Mouse (Mus musculus) liver (tissue): ENCODE results near the gene E030025P04Rik.

Experiments
- DNase-seq: peaks from one replicate; pipeline ENCODE4 v3.0.0-alpha.2; 2020; ENCODE audit warnings: mixed read lengths

The E030025P04Rik gene

DNA sequence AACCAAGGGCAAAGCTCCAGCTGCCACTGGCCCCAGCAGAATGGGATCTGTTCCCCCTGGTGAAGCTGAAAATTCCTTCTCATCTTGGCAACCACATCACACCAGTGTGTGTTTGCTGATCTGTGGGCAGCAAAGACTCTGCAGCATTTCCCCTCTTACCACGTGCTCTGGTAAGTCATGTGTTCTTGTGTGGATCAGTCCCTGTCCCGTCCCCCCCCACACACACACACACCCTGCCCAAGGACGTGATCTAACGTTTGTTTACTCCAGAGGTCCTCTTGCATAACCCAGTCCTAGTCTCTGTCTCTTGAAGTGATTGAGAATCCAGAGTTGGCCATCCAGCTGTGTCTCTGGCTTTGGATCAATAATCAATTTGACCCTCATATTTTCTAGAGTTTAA is at the start of gene E030025P04Rik:
TSS of gene E030025P04Rik (minus strand) at position 134 of the 400 bp plus-strand sequence.
- no peak for DNase-seq

DNA sequence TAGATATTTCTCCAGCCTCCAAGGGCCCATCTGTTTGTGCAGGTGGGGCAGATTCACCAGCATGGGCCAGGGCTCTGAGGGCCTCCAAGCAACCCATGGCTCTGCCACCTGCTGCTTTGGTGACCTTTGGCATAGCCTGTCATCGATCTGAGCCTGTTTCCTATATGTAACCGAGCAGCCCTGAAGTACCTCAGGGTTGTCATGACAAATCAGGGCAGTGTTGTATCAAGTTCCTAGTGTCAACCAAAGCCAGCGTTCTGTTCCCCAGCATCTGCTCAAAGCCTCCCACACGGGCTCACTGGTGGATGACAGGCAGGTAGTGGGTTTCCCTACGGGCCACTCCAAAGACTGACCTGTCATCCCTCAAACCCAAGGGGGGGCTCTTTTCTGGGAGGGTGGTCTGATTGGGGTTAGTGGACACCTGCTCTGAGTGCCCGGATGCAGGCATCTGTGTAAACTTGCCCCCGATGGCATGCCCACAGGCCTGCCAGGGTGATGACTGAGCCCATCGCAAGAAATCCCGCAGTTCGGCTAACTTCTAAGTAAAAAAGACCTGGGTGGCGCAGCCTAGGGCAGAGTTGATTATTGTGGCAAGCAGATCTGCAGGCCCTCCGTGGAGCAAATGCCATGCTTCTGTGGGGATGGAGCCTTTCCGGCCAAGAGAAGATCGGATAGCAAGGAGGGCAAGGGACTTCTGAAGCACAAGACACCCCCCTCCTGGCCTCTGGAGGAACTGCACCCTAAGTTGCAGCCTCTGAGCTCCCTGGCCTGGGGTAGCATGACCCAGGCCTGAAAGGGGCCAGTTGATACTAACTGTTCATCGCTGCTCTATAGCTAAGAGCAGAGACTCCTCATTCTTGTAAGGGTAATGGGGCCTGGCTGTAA is 48.7 kb upstream of the E030025P04Rik start:
- DNase-seq = peak; percentile 68

DNA sequence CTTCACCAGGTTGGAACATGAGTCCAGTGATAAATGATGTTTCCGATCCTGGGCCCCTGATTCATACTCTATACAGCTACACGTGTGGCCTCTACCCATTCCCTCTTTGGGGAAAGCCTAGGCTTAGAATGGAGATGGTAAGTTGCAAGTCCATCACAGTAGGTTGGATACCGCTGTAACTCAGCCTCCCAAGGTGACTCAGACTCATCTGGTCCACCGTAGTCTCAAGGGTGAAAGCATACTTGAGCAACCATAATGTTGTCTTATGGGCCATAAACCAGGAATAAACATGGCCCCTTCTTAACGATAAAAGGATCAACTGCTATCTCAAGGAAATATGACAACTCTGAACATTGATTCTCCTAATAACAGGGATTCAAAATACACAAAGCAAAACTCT is 44.1 kb upstream of the E030025P04Rik start:
- no peak for DNase-seq

DNA sequence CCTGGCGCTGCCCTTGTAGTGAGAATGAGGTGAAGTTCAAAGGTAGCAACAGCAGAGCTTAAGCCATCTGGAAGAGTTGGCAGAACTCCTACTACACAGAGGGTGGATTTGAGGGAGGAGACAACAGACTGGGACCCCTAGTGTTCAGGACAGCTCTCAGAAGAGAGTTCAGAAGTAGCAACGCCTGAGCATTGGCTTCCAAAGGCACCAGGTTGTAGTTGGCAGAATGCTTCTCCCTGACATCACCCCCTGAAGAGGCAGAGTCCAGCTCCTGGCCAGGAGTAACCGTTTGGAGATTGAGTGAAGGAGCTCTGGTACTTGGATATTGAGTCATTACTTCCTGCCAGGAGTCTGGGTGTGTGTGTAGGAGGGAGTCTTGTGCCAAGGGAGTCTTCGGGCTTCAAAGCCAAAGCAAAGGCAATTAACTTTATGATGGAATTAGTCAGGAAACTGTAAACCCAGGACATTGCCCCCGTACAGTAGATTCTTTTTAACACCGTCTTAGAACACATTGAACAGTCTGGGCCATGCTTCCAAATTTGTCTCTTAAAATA is 43.5 kb upstream of the E030025P04Rik start:
- DNase-seq = no peak

DNA sequence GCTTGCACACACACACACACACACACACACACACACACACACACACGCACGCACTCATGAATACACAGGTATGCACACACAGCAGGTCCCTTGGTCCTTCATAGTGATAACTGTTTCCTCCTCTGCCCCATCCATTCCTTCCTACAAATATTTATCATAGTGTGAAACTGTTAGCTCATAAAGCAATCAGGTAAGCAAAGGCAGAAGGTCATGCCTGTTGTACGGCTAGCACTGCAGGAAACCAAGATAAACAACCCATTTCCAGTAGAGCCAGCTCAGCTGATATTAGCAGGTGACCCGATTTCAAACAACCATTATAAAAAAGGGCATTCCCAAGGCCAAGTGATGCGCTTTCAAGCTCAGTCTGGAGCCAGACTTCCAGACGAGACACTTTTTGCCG is 36.9 kb upstream of the E030025P04Rik start:
- DNase-seq = no peak

DNA sequence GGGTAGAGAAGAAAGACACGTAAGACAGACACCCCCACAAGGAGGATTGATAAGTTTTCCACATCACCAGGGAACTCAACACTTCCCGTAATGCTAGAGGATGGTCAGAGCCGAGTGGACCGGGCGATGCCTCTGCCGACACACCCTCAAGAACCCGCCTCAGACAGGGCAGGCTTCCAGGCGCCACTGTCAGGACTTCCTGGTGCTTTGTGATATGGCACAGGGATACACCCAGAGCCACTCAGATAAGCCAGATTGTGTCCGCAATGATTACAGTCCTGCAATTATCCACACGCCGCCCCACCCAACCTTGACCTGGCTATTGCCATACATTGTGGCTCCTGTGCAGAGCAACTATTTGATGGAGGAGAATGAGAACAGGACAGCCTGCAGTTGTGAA is 36.1 kb upstream of the E030025P04Rik start:
- no peak for DNase-seq

DNA sequence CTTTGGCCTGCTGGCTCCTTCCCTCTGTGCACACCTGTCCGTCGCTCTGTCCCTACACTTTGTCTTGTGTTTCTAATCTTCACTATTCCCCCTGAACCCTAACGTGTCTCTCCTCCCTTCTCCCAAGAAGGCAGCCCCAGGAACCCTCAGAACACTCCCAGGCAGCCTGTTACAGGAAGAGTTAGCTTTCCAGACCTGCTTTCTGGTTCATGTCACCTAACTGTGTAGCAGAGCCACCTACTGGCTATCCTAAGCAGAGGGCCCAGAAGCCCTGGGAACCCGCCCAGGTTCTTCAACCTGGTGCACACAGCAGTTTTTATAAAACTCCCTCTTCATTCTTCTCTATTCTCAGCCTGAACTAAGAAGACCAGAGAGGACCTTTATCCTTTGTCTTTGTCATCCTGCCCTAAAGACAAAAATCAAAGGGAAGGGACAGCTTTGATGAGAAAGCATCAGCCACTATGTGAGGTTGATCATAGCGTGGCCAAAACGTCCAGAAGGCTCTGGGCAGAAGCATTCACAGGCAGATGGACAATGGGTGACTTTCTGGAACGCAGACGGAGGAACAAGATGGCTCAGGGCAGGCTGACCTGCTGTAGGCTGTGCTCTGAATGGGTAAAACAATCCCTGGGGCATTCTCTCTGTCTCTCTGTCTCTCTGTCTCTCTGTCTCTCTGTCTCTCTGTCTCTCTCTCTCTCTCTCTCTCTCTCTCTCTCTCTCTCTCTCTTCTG is 34.8 kb upstream of the E030025P04Rik start:
- no peak for DNase-seq

DNA sequence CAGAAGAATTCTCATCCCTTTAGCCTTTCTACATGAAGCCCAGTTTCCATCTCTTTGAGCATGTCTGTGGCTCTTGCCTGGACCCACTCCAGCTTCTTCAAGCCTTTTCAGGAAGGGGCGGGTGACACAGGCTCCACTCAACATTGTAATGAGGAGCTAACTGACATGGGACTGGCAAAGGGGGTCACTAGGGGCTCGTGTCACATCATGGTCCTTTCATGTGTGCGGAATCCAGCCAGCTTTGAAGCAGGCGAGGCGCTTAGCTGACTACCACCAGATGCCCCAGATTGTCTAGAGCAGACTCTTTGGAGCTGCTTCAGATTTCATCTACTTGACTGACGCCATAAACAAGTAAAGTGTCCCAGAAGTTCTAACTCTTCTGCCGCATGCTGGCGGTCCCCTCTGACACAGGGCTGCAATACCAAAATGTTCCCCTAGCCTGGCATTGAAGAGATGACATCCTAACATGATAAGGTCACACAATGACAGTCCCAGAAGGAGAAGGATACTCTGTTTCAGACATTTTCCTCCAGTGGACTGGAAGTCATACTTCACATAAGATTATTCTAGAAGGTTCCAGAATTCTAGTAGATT is 31.3 kb upstream of the E030025P04Rik start:
- no peak for DNase-seq

DNA sequence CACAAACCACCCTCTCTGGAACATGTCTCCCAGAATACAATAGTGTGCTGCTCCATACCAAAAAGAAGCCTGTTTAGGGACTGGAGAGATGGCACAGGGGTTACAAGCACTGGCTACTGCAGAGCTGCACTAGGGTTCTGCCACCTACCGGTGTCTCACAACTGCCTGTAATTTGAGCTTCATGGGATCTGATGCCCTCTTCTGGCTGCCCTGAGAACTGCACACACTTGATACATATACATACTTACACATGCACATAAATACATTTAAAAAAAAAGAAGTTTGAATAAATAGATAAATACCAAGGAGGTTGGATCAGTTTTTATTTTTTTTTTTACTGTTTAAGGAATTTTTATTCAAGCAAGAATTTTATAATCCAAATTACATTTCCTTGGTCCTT is 28.1 kb upstream of the E030025P04Rik start:
- DNase-seq = no peak

DNA sequence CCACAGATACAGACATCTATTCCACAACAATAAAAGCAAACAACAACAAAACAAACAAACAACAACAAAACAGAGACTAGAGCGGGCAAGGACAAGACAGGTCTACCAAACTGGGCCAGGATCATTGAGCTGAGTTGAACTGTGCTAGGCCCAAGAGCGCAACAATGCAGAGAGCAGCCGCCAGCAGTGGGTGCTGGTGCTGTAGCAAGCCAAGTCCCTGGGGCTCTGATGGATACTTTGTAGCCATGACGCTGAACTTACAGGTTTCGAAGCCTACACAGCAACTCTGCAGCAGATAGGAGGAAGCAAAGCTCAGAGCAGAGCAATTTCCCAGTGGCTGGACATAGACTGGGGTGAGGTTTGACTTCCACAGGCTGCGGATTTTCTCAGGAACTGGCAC is 26.6 kb upstream of the E030025P04Rik start:
- no peak for DNase-seq

DNA sequence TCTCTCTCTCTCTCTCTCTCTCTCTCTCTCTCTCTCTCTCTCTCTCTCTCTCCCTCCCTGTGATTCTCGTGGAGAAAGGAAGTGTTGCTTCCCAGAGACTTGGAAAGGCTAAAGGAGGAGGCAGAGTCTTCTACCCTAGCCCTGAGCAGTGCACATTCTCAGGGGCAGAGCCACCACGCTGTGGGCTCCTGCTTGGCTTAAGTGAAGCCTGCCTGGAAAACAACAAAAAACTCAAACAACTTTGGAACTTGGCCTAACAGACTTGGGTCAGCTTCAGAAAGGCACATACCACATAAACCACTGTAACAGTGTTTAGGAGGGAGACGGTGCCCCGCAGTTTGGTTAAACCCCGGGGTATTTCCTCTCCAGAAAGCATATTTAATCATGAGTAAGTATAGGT is 13.5 kb upstream of the E030025P04Rik start:
- no peak for DNase-seq

DNA sequence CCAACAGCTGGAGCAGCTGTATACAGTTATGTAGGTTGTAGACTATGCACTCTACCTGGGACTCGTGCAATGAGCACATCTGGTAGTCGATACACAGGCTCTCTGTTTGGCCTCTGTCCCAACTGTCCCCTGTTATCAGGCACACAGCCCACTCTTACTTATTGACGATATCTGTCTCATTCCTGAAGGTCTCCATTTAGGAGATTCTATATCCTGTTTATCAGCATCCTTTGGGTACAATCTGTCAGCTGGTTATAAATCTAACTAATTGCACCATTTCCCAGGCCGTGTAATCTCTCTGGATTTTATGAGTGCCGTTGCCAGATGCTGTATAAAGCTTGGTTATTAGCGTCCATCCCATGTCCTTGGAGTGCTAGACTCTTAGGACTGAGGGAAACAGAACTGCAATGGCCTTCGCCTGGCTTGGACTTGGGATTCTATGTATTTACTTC is 747 bp upstream of the E030025P04Rik start:
- DNase-seq = no peak

DNA sequence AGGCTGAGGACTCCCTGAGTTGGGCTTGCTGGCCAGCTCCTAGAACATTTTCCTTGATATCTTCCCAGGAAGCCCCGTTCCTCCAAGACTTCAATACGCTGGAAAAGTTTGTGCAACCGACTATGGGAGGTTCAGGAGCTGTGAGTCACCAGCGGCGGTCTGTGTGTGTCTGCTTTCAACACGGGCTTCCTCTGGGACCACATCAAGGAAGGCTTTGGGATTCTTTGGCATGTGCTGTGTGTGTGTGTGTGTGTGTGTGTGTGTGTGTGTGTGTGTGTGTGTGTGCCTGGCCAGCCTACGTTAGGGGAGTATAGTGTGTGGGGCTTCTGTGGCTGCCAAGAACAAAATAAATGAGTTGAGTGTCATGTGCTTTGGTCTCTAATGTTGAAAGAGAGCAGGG is 17.7 kb downstream of the E030025P04Rik start:
- no peak for DNase-seq

DNA sequence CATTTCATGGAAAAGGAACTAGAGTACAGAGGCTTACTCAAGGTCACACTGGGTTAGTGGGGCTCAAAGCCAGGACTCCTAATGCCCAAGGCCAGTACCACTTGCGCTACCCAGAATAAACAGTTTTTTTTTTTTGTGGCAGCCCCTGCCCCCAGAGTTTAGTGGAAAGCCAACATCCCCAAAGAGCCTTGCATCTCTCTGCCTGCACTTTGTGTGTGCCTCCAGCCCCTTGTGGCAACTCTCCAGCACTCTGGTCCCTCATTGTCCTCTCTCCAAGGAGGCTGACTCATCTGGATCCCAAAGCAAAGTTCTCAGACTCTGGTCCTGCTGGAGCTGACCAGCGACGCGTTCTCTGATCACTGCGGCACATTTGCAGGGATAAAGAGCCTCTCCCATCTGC is 18.7 kb downstream of the E030025P04Rik start:
- no peak for DNase-seq

DNA sequence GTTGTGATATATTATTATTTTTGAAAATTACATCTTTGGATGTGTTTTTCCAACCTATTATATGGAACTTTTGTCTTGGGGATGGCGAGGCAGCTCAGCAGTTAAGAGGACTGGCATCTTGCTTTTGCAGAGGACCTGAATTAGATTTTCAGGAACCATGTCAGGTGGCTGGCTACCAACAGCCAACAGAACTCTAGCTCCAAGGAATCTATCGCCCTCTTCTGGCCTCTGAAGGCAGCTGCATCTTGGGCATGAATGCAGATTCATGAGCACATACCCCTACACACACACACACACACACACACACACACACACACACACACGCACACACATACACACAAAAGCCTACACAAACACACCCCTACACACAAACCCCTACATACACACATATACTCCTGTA is 19.9 kb downstream of the E030025P04Rik start:
- no peak for DNase-seq

DNA sequence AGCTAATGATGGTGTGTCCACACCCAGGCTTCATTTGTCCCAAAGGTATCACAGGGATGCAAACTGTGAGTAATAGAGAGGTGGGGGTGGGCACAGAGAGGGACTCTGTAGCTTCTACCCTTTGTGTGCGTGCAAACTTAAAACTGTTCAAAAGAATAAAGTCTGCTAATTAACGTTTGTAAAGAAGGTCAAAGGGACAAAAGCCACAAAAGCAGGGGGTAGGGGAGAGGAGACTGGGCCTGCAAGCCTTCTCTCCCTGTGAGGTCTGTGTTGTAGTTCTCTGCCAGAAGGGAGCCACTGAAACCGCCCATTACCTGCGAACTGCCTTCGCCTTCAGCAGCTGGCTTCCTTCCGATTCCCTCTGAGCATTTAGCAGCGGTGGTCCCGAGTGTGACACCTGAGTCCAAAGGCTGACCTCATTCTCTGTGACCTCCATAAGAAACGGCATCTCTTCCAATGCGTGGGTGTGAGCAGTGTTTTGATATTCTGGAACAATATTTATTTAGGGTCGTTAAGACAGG is 34.3 kb downstream of the E030025P04Rik start:
- DNase-seq = no peak

DNA sequence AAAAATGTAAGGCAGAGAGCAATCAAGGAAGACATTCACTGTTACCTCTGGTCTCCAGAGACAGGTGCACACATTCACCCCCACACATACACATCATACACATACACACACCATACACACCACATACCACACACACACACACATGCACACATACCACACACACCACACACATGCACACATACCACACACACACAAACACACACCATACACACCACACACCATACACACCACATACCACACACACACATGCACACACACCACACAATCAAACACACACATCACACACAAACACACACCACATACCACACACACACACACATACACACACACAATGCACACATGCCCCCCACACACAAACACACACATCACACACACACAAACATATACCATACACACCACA is 35.1 kb downstream of the E030025P04Rik start:
- no peak for DNase-seq

DNA sequence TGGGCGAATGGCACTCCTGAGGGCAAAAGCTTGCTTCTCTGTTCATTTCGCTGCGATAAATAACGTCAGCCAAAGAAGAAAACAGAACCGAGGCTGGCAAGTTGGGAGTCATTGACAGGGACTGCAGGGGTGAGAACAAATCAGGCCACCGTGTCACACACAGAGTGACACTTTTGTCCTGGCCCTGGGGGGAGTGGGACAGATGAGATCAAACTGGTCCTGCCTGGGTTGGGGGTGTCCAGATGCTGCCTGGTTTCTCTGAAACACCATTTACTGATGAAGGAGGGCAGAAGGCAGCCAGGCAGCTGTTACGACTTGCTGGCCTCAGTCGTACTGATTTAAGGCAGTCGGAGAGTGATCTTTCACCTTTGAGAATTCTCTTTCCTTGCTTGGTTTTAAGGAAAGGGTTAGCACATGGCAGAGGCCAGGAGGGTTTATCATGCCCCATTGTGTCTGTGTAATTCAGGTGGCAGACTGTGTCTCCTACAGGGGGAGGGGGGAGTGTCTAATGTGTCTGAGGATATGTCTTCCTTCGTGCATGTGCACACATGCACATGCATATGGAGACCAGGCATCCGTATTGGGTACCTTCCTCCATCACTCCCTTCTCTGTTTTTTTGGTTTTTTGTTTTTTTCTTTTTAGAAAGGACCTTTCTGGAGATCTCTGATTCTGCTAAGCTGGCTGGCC is 36.5 kb downstream of the E030025P04Rik start:
- DNase-seq = no peak

DNA sequence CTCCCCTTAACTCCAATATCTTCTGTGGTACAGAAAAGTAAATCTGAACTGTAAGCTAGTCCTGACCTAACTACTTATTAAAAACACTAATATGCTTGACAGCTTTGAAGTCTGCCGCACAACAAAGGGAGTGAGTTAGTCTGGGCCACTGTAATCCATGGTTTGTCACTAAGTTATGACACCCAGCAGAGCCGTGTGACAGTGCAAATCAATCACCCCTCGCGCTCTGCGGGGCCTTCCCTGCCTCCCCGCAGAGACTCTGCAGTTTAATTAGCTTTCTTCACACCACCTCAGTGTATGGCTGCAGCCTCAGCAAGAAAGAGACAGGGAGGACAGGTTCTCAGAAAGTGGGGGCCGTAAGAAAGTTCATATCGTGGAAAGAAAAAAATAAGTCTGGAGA is 37.4 kb downstream of the E030025P04Rik start:
- DNase-seq = no peak

DNA sequence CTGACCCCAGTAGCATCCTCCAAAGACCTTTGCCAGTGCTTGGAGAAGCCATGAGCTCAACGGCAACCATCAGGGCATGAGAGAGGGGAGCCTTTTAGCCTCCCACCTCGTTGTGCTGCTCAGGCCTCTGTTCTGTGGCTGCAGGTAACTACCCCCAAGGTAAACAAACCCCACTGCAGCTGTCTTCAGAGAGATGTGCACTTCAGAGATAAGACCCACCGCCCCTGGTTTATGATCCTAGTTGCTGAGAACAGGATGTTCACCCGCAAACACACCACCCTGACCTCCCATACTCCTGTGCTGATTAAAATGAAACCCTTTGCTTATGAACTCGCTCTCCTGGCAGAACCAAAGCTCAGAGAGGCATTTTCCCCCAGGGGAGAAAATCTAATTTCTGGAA is 38.0 kb downstream of the E030025P04Rik start:
- no peak for DNase-seq

DNA sequence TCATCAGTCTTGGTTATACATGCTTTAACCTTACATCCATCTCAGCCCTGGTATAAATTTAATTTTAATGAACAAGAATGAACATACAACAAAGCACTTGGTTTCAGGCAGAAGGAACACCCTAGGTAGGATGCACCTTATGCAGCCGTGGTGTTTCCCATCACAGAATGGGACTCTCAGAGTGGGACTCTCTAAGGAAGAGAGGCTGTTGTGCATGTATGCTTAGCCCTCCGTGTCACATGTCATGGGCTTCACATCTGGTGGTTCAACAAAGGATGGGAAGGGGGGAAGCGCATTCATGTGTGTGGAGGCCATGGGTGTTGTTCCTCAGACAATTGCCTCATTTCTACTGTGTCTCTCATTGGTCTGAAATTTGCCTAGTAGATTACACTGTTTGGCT is 40.8 kb downstream of the E030025P04Rik start:
- no peak for DNase-seq

DNA sequence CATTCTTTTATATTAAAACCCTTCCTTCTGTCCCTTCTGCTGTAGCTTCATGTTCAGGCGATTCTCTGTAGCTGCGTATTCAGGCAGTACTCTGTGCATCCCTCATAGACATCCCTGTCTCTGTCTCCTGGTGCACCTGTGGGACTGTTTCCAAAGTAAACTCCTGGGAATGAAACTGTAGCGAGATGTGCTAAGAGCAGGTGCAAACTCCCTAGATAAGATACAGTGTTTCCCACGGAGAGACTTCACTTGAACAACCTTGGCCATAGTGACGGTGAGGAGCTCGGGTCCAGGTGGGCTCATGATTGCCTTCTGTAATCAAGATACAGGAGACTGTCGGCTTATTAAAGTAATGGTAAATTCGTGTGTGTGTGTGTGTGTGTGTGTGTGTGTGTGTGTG is 41.5 kb downstream of the E030025P04Rik start:
- no peak for DNase-seq

DNA sequence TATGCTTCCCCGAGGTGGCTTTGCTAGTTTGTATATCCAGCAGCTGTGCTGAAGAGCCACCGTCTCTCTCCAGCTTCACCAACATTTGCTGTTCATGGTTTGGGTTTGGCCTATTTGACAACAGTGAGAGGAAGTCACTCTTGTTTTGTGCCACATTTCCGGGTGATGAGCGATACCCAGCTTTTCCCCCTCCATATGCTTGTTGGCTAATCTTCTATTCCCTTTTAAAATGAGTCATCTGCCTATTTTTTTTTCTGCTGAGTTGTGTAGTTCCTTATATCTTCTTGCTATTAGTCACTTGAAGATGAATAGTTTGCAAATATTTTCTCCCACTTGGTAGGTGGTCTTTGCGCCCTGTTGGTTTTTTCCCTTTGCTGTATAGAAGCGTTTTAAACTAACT is 43.9 kb downstream of the E030025P04Rik start:
- no peak for DNase-seq
